Mouse (Mus musculus): ENCODE results near the gene Itgb7. TPM values are rescaled to one million over a fixed set of nuclear protein-coding genes. Genes with fewer than 3 reads are reported as not detected.
A peak's percentile ranks its signal among the peaks of the same experiment; 100 is the strongest.

Itgb7 gene
- total RNA-seq, 4 experiments from 2014 or later, result 0.34 to 1.8 (median 1.0) TPM

- DNase-seq (ENCODE audit: low spot score in 2 of 2), result no peak
Measured at GRCm38 (mm10) chr15:102195373-102195772, 36.4 kb downstream of the Itgb7 start.

GRCm38 (mm10) chr15:102194439-102194838, 37.3 kb downstream of the Itgb7 start:
- no peak for DNase-seq (ENCODE audit: low spot score in 2 of 2)

GRCm38 (mm10) chr15:102193652-102194051, 38.1 kb downstream of the Itgb7 start:
- DNase-seq (ENCODE audit: low spot score in 2 of 2), result no peak

- no peak for DNase-seq (ENCODE audit: low spot score in 2 of 2)
Measured at GRCm38 (mm10) chr15:102192820-102193386, 38.8 kb downstream of the Itgb7 start.

- DNase-seq (ENCODE audit: low spot score in 2 of 2), result no peak
Measured at GRCm38 (mm10) chr15:102192271-102192812, 39.4 kb downstream of the Itgb7 start.

GRCm38 (mm10) chr15:102191699-102192098, 40.0 kb downstream of the Itgb7 start:
- DNase-seq (ENCODE audit: low spot score in 2 of 2), result no peak

GRCm38 (mm10) chr15:102188883-102189282, 42.9 kb downstream of the Itgb7 start:
- no peak for DNase-seq (ENCODE audit: low spot score in 2 of 2)

GRCm38 (mm10) chr15:102188096-102188495, 43.6 kb downstream of the Itgb7 start:
- no peak for DNase-seq (ENCODE audit: low spot score in 2 of 2)

GRCm38 (mm10) chr15:102186239-102186638, 45.5 kb downstream of the Itgb7 start:
- DNase-seq (ENCODE audit: low spot score in 2 of 2), result no peak

GRCm38 (mm10) chr15:102183076-102183475, 48.7 kb downstream of the Itgb7 start:
- no peak for DNase-seq (ENCODE audit: low spot score in 2 of 2)

GRCm38 (mm10) chr15:102179924-102180323, 51.8 kb downstream of the Itgb7 start:
- no peak for DNase-seq (ENCODE audit: low spot score in 2 of 2)

GRCm38 (mm10) chr15:102179106-102179505, 52.6 kb downstream of the Itgb7 start:
- no peak for DNase-seq (ENCODE audit: low spot score in 2 of 2)

- DNase-seq (ENCODE audit: low spot score in 2 of 2), result peak; percentile 59 to 65
Measured at GRCm38 (mm10) chr15:102178279-102178678, 53.5 kb downstream of the Itgb7 start.

- DNase-seq (ENCODE audit: low spot score in 2 of 2), result no peak
Measured at GRCm38 (mm10) chr15:102177417-102177816, 54.3 kb downstream of the Itgb7 start.

- no peak for DNase-seq (ENCODE audit: low spot score in 2 of 2)
Measured at GRCm38 (mm10) chr15:102176571-102177316, 55.0 kb downstream of the Itgb7 start.

GRCm38 (mm10) chr15:102175736-102176319, 55.9 kb downstream of the Itgb7 start:
- DNase-seq (ENCODE audit: low spot score in 2 of 2), result no peak

- DNase-seq (ENCODE audit: low spot score in 2 of 2), result no peak
Measured at GRCm38 (mm10) chr15:102173581-102173980, 58.2 kb downstream of the Itgb7 start.

- DNase-seq (ENCODE audit: low spot score in 2 of 2), result no peak
Measured at GRCm38 (mm10) chr15:102169064-102169463, 62.7 kb downstream of the Itgb7 start.

GRCm38 (mm10) chr15:102167620-102168021, 64.1 kb downstream of the Itgb7 start:
- DNase-seq (ENCODE audit: low spot score in 2 of 2), result no peak
